ENCODE assay signal across 8 mouse cellular contexts in the genomic region with DNA sequence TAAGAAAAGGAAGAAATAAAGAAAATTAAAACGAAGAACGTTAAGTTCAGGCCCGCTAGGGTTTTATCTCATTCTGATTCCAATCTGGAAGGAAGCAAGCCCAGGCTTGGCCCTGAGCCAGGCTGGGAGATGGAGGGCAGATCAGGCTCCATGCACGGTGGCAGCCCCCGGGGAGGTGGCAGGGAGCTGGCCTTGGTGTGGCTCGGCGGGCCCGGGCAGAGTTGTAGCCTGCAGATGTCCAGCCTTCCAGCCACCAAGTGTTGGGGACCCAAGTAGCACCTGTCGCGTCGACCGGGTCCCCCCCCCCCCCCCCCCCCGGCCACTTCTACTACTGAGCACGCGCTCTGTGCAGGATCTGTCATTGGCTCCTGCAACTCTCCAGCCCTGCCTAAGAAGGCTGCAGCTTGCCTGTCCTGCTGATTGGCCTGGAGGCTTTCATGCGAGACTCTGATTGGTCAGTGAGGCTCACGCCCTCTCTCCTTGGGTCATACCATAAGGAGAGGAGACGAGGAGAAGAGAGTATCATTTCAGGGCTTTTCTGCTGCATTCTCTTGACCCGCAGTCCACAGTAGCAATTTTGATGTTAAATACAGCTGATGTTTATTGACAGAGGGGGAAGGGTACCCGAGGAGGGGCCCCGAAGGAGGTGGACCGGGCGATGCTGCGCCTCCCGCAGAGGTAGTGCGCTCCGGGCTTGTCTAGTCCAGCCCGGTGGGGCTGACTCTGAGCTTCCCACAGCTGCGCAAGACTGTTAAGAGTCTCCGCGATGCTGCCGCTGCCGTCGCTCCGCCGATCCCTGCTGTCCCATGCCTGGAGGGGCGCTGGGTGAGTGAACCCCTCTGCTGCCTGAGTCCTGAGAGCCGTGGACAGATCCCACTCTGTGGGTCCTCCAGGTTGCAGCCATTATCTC. TPM values are rescaled to one million over a fixed set of nuclear protein-coding genes. Genes with fewer than 3 reads are reported as not detected.
DNase-seq lines count a peak whose midpoint lies in the region; ATAC-seq lines count a peak whose summit lies in the region.

A gene (plus strand): TSS at position 494 of the 910 bp plus-strand sequence.

- under 1% methylated on average over 31 of the region's 38 CpGs for WGBS in hindbrain, embryonic 14.5 days

- DNase-seq in R1 (ENCODE audit: low read depth, low spot score): peak; percentile 99
- DNase-seq in cerebellum, postnatal 25 days: peak; percentile 88 to 90
- DNase-seq in frontal cortex, postnatal 25 days (ENCODE audit: low spot score in 2 of 2): peak; percentile 74 to 84
- DNase-seq in hindbrain, embryonic 14.5 days (ENCODE audit: low spot score): peak; percentile 90
- peak; percentile 86 to 90 for DNase-seq in layer of hippocampus, postnatal 36 days
- DNase-seq in lung, postnatal 36 days: peak; percentile 96
- peak; percentile 99 for DNase-seq in retina, postnatal 1 day
- peak; percentile 84 to 86 for DNase-seq in urinary bladder, adult 18-20 months (ENCODE audit: low spot score in 2 of 2)

- H3K4me1 ChIP-seq in hindbrain, embryonic 14.5 days (replicated peaks; ENCODE audit: control insufficient read depth, insufficient read depth, low read length): peaks cover 20% of the 10 kb centered on the region

- peak within 1 kb of the TSS; percentile 80 for H3K4me3 ChIP-seq in hindbrain, embryonic 14.5 days (replicated peaks; ENCODE audit: low read length)

- ATAC-seq in hindbrain, embryonic 14.5 days (ENCODE audit: low FRiP score): peak; percentile 99

- peaks cover 4% of the 10 kb centered on the region; the same call in 1 of the 2 replicates for H3K36me3 ChIP-seq in hindbrain, embryonic 14.5 days (replicated peaks; ENCODE audit: control insufficient read depth, insufficient read depth)

- H3K27ac ChIP-seq in hindbrain, embryonic 14.5 days: peak within 1 kb of the TSS; percentile 86

- H3K9ac ChIP-seq in hindbrain, embryonic 14.5 days: peak within 1 kb of the TSS; percentile 75

- no peaks in the 10 kb centered on the region for H3K27me3 ChIP-seq in hindbrain, embryonic 14.5 days (ENCODE audit: control insufficient read depth, insufficient read depth, low read length)

- no peaks in the 10 kb centered on the region for H3K9me3 ChIP-seq in hindbrain, embryonic 14.5 days (ENCODE audit: control insufficient read depth, low read length)

- H3K4me2 ChIP-seq in hindbrain, embryonic 14.5 days (replicated peaks): peak within 1 kb of the TSS; percentile 89

RNA-seq across cellular contexts. Expression of the gene that starts here (rescaled TPM):
- 18.1 and 18.8 TPM in 2 replicates for polyA plus RNA-seq in hindbrain, embryonic 14.5 days (2014; fragmentation: Nextera tagmentation; extraction: Ambion mirVana)
- total RNA-seq in layer of hippocampus, postnatal 36 days (2021): 10 to 100 TPM; 19.0 to 20.1 TPM

Comparison
In these comparisons a context has a peak if more than half of its experiments do, and no peak if none do; other contexts are left out.
1. Peak in every context shown above with its lines: DNase-seq, ATAC-seq, H3K4me3 ChIP-seq and H3K27ac ChIP-seq.